Mouse (Mus musculus) heart, embryonic 13.5 days (tissue): Measurements from ENCODE around the gene Olfr958. TPM values are rescaled to one million over a fixed set of nuclear protein-coding genes. Genes with fewer than 3 reads are reported as not detected.
A peak's percentile ranks its signal among the peaks of the same experiment; 100 is the strongest.

ENCODE experiments used
- ATAC-seq: fragments of 200-750 bp; cut with Nextera tagmentation; 2 replicates; pipeline ENCODE4 v1.8.0; 2017; ENCODE audit warnings: moderate TSS enrichment; ENCODE audit not compliant: insufficient number of reproducible peaks, low FRiP score, low TSS enrichment; ENCODE audit errors: extremely low read depth
- H3K27ac ChIP-seq: fragments of 300-500 bp; sonication (generic); replicated peaks from 2 replicates; pipeline ENCODE4 v1.5.1; 2015; ENCODE audit warnings: moderate library complexity, mild to moderate bottlenecking, inconsistent platforms
- H3K27me3 ChIP-seq: fragments of 300-500 bp; sonication (generic); replicated peaks from 2 replicates; pipeline ENCODE4 v1.6.1; 2015; ENCODE audit warnings: mild to moderate bottlenecking, inconsistent platforms
- H3K36me3 ChIP-seq: fragments of 300-500 bp; sonication (generic); 2 replicates; pipeline ENCODE4 v1.6.1; 2015; ENCODE audit warnings: mild to moderate bottlenecking, inconsistent platforms
- H3K4me1 ChIP-seq: fragments of 300-500 bp; sonication (generic); 2 replicates; pipeline ENCODE4 v1.6.1; 2015; ENCODE audit warnings: inconsistent platforms
- H3K4me2 ChIP-seq: fragments of 300-500 bp; sonication (generic); 2 replicates; pipeline ENCODE4 v1.6.1; 2015; ENCODE audit warnings: inconsistent platforms, mild to moderate bottlenecking, moderate library complexity
- H3K4me3 ChIP-seq: fragments of 300-500 bp; sonication (generic); 2 replicates; pipeline ENCODE4 v1.5.1; 2015; ENCODE audit warnings: moderate library complexity, mild to moderate bottlenecking, inconsistent platforms
- H3K9ac ChIP-seq: fragments of 300-500 bp; sonication (generic); 2 replicates; pipeline ENCODE4 v1.6.1; 2015; ENCODE audit warnings: inconsistent platforms, mild to moderate bottlenecking, moderate library complexity
- H3K9me3 ChIP-seq: fragments of 300-500 bp; sonication (generic); 2 replicates; pipeline ENCODE4 v1.6.1; 2016; ENCODE audit warnings: inconsistent platforms
- WGBS: fragments of 180-500 bp; shearing (Covaris S2); methylation state at CpG from one replicate; pipeline ENCODE4 v1.1.7; 2015; ENCODE audit warnings: mixed read lengths; 5-methylcytosine and 5-hydroxymethylcytosine counted together
- polyA plus RNA-seq: library from polyadenylated mRNA; unstranded; fragments of >200 nt; fragmentation: Nextera tagmentation; extraction: Ambion mirVana; gene quantifications from 2 replicates; pipeline ENCODE4 v1.2.1, GENCODE M21; 2015

The Olfr958 gene
- polyA plus RNA-seq = not detected in 2 replicates

- no peak within 1 kb of the TSS for H3K27ac ChIP-seq
- H3K4me2 ChIP-seq = no peak within 1 kb of the TSS
- no peak within 1 kb of the TSS for H3K9ac ChIP-seq
- H3K36me3 ChIP-seq = no peaks in the 10 kb centered on the region
- no peak for ATAC-seq
- H3K9me3 ChIP-seq = no peaks in the 10 kb centered on the region
- no peaks in the 10 kb centered on the region for H3K27me3 ChIP-seq
- 66% methylated on average over 2 of the region's 2 CpGs for WGBS
- H3K4me3 ChIP-seq = no peak within 1 kb of the TSS
- H3K4me1 ChIP-seq = no peaks in the 10 kb centered on the region
Measured at GRCm38 (mm10) chr9:39553946-39554345, at the start of gene Olfr958. Gene Olfr958, minus strand, starts transcription at chr9:39554054.

- ATAC-seq = no peak
- no peaks in the 10 kb centered on the region for H3K9me3 ChIP-seq
- H3K4me3 ChIP-seq = peak overlapping the region; percentile 52
- H3K27me3 ChIP-seq = no peaks in the 10 kb centered on the region
- H3K4me1 ChIP-seq = no peaks in the 10 kb centered on the region
- peak overlapping the region; percentile 78 for H3K9ac ChIP-seq
- H3K4me2 ChIP-seq = peak overlapping the region; percentile 71
- H3K36me3 ChIP-seq = peaks cover 9% of the 10 kb centered on the region
- H3K27ac ChIP-seq = no peak overlapping the region; the same call in 1 of the 2 replicates
- WGBS = under 1% methylated on average over 9 of the region's 9 CpGs
Measured at GRCm38 (mm10) chr9:39603333-39603845, 49.5 kb upstream of the Olfr958 start.

- Histone ChIP-seq H3K27me3 (no peaks in the 10 kb centered on the region), H3K4me1 (no peaks in the 10 kb centered on the region), H3K36me3 (peaks cover 10% of the 10 kb centered on the region), H3K9me3 (no peaks in the 10 kb centered on the region), H3K27ac (no peak overlapping the region; the same call in 1 of the 2 replicates), H3K9ac (peak overlapping the region; percentile 78), H3K4me3 (peak overlapping the region; percentile 52), H3K4me2 (peak overlapping the region; percentile 71)
- WGBS = under 1% methylated on average over 19 of the region's 19 CpGs
- peak; percentile 42; the same call in 1 of the 2 replicates for ATAC-seq
Measured at GRCm38 (mm10) chr9:39602536-39603332, 48.9 kb upstream of the Olfr958 start.

GRCm38 (mm10) chr9:39577050-39577449 is 23.2 kb upstream of the Olfr958 start:
- ATAC-seq = no peak
- H3K9me3 ChIP-seq = no peaks in the 10 kb centered on the region

GRCm38 (mm10) chr9:39575469-39575868 is 21.6 kb upstream of the Olfr958 start, which contains the start of gene Olfr959:
Gene Olfr959, minus strand, starts transcription at chr9:39575569.
- no peaks in the 10 kb centered on the region for H3K36me3 ChIP-seq
- ATAC-seq = no peak
- WGBS = 71% methylated on average over 3 of the region's 3 CpGs
- H3K27me3 ChIP-seq = no peaks in the 10 kb centered on the region
- H3K4me3 ChIP-seq = no peak within 1 kb of the TSS
- H3K9me3 ChIP-seq = no peaks in the 10 kb centered on the region
- H3K4me1 ChIP-seq = no peaks in the 10 kb centered on the region
- no peak within 1 kb of the TSS for H3K27ac ChIP-seq
- no peak within 1 kb of the TSS for H3K4me2 ChIP-seq
- no peak within 1 kb of the TSS for H3K9ac ChIP-seq

More at GRCm38 (mm10) chr9:39577050-39577449, 23.2 kb upstream of the Olfr958 start:
- Histone ChIP-seq H3K9ac (no peak overlapping the region), H3K4me2 (no peak overlapping the region), H3K4me1 (no peaks in the 10 kb centered on the region), H3K36me3 (no peaks in the 10 kb centered on the region), H3K4me3 (no peak overlapping the region), H3K27me3 (no peaks in the 10 kb centered on the region), H3K27ac (no peak overlapping the region)
- WGBS = 44% methylated on average over 5 of the region's 5 CpGs

- no peak overlapping the region for H3K4me3 ChIP-seq
- H3K4me1 ChIP-seq = no peaks in the 10 kb centered on the region
- H3K4me2 ChIP-seq = no peak overlapping the region
- H3K27me3 ChIP-seq = no peaks in the 10 kb centered on the region
- ATAC-seq = no peak
- no peaks in the 10 kb centered on the region for H3K36me3 ChIP-seq
- no peaks in the 10 kb centered on the region for H3K9me3 ChIP-seq
- no peak overlapping the region for H3K9ac ChIP-seq
- H3K27ac ChIP-seq = no peak overlapping the region
Measured at GRCm38 (mm10) chr9:39558349-39558647, 4.4 kb upstream of the Olfr958 start.

- H3K9me3 ChIP-seq = no peaks in the 10 kb centered on the region
- no peaks in the 10 kb centered on the region for H3K27me3 ChIP-seq
- no peak overlapping the region for H3K4me2 ChIP-seq
- no peaks in the 10 kb centered on the region for H3K36me3 ChIP-seq
- H3K27ac ChIP-seq = no peak overlapping the region
- no peak for ATAC-seq
- no peaks in the 10 kb centered on the region for H3K4me1 ChIP-seq
- WGBS = 53% methylated on average over 3 of the region's 3 CpGs
- no peak overlapping the region for H3K9ac ChIP-seq
- H3K4me3 ChIP-seq = no peak overlapping the region
Measured at GRCm38 (mm10) chr9:39557529-39558348, 3.9 kb upstream of the Olfr958 start.

- 72% methylated on average over 5 of the region's 5 CpGs for WGBS
- H3K27me3 ChIP-seq = no peaks in the 10 kb centered on the region
- no peaks in the 10 kb centered on the region for H3K36me3 ChIP-seq
- no peak overlapping the region for H3K27ac ChIP-seq
- H3K9ac ChIP-seq = no peak overlapping the region
- no peaks in the 10 kb centered on the region for H3K4me1 ChIP-seq
- H3K9me3 ChIP-seq = no peaks in the 10 kb centered on the region
- H3K4me2 ChIP-seq = no peak overlapping the region
- no peak overlapping the region for H3K4me3 ChIP-seq
- no peak for ATAC-seq
Measured at GRCm38 (mm10) chr9:39550806-39551205, 3.0 kb downstream of the Olfr958 start.

GRCm38 (mm10) chr9:39523616-39524285 is 30.1 kb downstream of the Olfr958 start:
- H3K4me3 ChIP-seq = no peak overlapping the region
- H3K9ac ChIP-seq = no peak overlapping the region
- H3K36me3 ChIP-seq = no peaks in the 10 kb centered on the region
- H3K27me3 ChIP-seq = no peaks in the 10 kb centered on the region
- H3K4me1 ChIP-seq = no peaks in the 10 kb centered on the region
- H3K4me2 ChIP-seq = no peak overlapping the region
- H3K27ac ChIP-seq = no peak overlapping the region
- no peaks in the 10 kb centered on the region for H3K9me3 ChIP-seq
- ATAC-seq = no peak
- WGBS = 73% methylated on average over 1 of the region's 1 CpGs

GRCm38 (mm10) chr9:39518595-39518994 is 35.3 kb downstream of the Olfr958 start:
- Histone ChIP-seq H3K4me2 (no peak overlapping the region), H3K27me3 (no peaks in the 10 kb centered on the region), H3K36me3 (no peaks in the 10 kb centered on the region), H3K9ac (no peak overlapping the region), H3K4me3 (no peak overlapping the region), H3K4me1 (no peaks in the 10 kb centered on the region), H3K9me3 (no peaks in the 10 kb centered on the region), H3K27ac (no peak overlapping the region)
- ATAC-seq = no peak

GRCm38 (mm10) chr9:39515531-39515930 is 38.3 kb downstream of the Olfr958 start, which contains the start of gene Olfr957:
Gene Olfr957, minus strand, starts transcription at chr9:39515809.
- H3K4me2 ChIP-seq = no peak within 1 kb of the TSS
- no peak for ATAC-seq
- WGBS = 53% methylated on average over 3 of the region's 3 CpGs
- no peak within 1 kb of the TSS for H3K4me3 ChIP-seq
- H3K36me3 ChIP-seq = no peaks in the 10 kb centered on the region
- no peak within 1 kb of the TSS for H3K9ac ChIP-seq
- H3K4me1 ChIP-seq = no peaks in the 10 kb centered on the region
- H3K27ac ChIP-seq = no peak within 1 kb of the TSS
- H3K27me3 ChIP-seq = no peaks in the 10 kb centered on the region
- no peaks in the 10 kb centered on the region for H3K9me3 ChIP-seq
